Mouse (Mus musculus) testis, adult 2 months (tissue): ENCODE measurements at regions not wholly inside any gene's neighbourhood (a gene's known extent, or its start where the extent isn't known, plus 50 kb on each side); places are given as distances from the start of the nearest gene placed in this dataset.

ENCODE experiments used
- H3K27ac ChIP-seq: fragments of 200-500 bp; 2 replicates; pipeline ENCODE4 v1.5.1; 2012; ENCODE audit warnings: low read depth, low read length; ENCODE audit not compliant: control insufficient read depth, insufficient read depth
- H3K27me3 ChIP-seq: fragments of 200-500 bp; 2 replicates; pipeline ENCODE4 v1.6.1; 2012; ENCODE audit warnings: mild to moderate bottlenecking, low read length, moderate library complexity; ENCODE audit not compliant: control insufficient read depth, insufficient read depth
- H3K36me3 ChIP-seq: fragments of 200-500 bp; 2 replicates; pipeline ENCODE4 v1.6.1; 2012; ENCODE audit warnings: mild to moderate bottlenecking, low read length; ENCODE audit not compliant: control insufficient read depth, insufficient read depth
- H3K4me1 ChIP-seq: fragments of 200-500 bp; 2 replicates; pipeline ENCODE4 v1.6.1; 2012; ENCODE audit warnings: low read length; ENCODE audit not compliant: control insufficient read depth, insufficient read depth
- H3K4me3 ChIP-seq: fragments of 200-500 bp; 2 replicates; pipeline ENCODE4 v1.5.1; 2012; ENCODE audit warnings: low read depth, mild to moderate bottlenecking, low read length, moderate library complexity, mixed read lengths; ENCODE audit not compliant: control insufficient read depth
- CTCF ChIP-seq: fragments of 200-500 bp; IDR thresholded peaks from 2 replicates; pipeline ENCODE4 v1.5.1; 2012; ENCODE audit warnings: low read depth, mild to moderate bottlenecking, inconsistent platforms, low read length, moderate library complexity; ENCODE audit not compliant: control insufficient read depth, insufficient read depth, insufficient replicate concordance
- POLR2A ChIP-seq: fragments of 200-500 bp; IDR thresholded peaks from 2 replicates; pipeline ENCODE4 v1.6.1; 2012; ENCODE audit warnings: low read depth, mild to moderate bottlenecking, inconsistent platforms, low read length, moderate library complexity; ENCODE audit not compliant: control insufficient read depth

DNA sequence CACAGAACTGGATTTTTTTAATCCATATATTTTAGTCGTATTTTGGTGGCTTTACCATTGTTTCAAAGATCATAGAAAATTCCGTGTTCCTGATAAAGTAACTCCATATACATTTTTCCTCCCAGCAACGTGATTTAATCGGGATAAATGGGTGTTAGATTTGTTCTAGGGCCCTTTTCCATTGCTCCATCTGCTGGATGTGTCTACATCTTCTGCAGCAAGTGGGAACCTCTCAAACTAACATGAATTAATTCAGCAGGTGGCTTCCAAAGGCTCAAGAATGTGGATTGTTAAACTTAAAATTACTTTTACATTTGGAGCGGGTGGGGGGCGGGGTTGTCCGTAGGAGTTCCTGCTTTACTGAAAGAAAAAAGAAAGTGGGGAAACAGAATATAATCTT is 2070.9 kb upstream of the Tenm3 start:
- TF ChIP-seq POLR2A (no peak), CTCF (no peak)

DNA sequence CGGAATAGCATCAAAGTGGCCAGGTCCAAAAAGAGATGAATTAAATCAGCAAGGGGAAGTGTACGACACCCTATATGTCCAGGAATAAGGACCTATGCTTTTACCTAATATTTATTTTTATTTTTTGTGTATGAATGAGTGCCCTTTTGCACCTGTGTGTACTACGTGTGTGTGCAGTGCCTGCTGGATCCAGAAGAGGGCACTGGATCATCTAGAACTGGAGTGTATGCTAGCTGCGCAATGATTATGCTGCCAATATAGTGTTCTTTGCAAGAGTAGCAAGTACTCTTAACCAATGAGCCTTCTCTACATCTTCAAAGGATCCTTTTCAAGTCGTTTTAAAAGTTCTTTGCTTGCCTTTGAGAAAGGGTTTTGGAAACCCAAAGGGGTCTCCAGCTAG is 2034.4 kb upstream of the Tenm3 start:
- Histone ChIP-seq H3K27ac (no peak overlapping the region), H3K4me1 (no peaks in the 10 kb centered on the region), H3K4me3 (no peak overlapping the region), H3K27me3 (no peaks in the 10 kb centered on the region), H3K36me3 (no peaks in the 10 kb centered on the region)
- TF ChIP-seq CTCF = no peak
- no peak for TF ChIP-seq POLR2A

More for the DNA sequence above, 2070.9 kb upstream of the Tenm3 start:
- peaks cover 4% of the 10 kb centered on the region for H3K4me1 ChIP-seq
- no peak overlapping the region for H3K4me3 ChIP-seq
- no peak overlapping the region for H3K27ac ChIP-seq
- H3K36me3 ChIP-seq = no peaks in the 10 kb centered on the region
- no peaks in the 10 kb centered on the region for H3K27me3 ChIP-seq
